Mouse (Mus musculus) layer of hippocampus, postnatal 14 days (tissue): ENCODE measurements around the gene Ube2e3. TPM values are rescaled to one million over a fixed set of nuclear protein-coding genes. Genes with fewer than 3 reads are reported as not detected.
A peak's percentile ranks its signal among the peaks of the same experiment; 100 is the strongest.

Source experiments
- DNase-seq, 2 experiments: peaks; one replicate each; pipeline ENCODE4 v3.0.0; 2021 to 2022; ENCODE audit warnings: low spot score in 2 of 2, mixed read lengths in 1 of 2
- long read RNA-seq, 2 experiments: library from polyadenylated mRNA; stranded (forward); transcript quantifications; one replicate each; pipeline ENCODE4 v2.0.0; 2021
- total RNA-seq, 2 experiments: library from RNA; stranded (reverse); gene quantifications; 2 replicates each; pipeline ENCODE4 v1.2.3; 2021

The Ube2e3 gene
- total RNA-seq, result 100 to 1,000 TPM; 106 to 115 TPM
- long read RNA-seq, experiment 1, transcript Ube2e3-201 (6 exons, 2,249 nt), result major isoform, 93 of 105 reads
- long read RNA-seq, experiment 1, transcript Ube2e3-202 (6 exons, 1,235 nt), result minor isoform, 5 of 105 reads
- long read RNA-seq, experiment 1, partial matches to known transcripts, result 1 of 105 reads
- long read RNA-seq, experiment 1, other reads (novel, unspliced or antisense), result 5 of 105 reads
- long read RNA-seq, experiment 2, transcript Ube2e3-201 (6 exons, 2,249 nt), result major isoform, 136 of 160 reads
- long read RNA-seq, experiment 2, transcript Ube2e3-202 (6 exons, 1,235 nt), result minor isoform, 9 of 160 reads
- long read RNA-seq, experiment 2, partial matches to known transcripts, result 2 of 160 reads
- long read RNA-seq, experiment 2, other reads (novel, unspliced or antisense), result 13 of 160 reads

DNA sequence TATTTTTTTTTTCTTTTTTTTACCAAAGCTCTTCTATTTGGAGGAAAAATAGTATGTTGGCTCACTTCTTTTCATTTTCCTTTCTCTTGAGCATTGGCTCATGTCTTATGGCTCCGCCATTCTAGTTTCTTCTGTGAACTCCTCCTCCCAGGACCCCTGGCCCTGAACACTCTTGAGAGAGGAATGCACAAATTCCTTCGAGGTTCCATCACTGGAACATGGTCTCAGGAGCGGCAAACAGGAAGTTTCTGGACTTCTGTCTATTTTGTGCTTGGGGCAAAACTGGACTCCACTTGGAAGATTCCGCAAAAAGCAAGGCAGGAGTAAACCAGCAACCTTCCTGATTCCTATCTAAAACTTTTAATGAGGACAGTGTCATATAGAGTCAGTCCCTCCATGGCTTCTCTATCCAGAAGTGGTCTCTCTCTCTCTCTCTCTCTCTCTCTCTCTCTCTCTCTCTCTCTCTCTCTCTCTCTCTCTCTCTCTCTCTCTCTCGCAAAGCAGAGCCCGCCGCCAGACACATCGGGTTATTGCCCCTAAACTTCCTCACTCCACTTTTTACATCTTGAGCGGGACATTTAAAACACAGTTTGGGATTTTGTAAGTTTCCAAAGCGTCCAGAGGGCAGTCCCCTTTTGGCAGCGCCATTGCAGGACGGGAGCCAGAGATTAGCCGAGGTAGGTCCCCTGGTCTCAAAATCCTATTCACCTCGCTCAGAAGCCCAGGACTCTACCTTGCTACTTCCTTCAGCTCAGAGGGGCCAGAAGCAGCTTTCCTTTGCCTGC, at the start of gene Ube2e3:
Gene Ube2e3, plus strand, starts transcription at position 399 of the 785 bp plus-strand sequence.
- no peak for DNase-seq

- no peak for DNase-seq
Measured at GRCm38 (mm10) chr2:78829887-78830286, 38.0 kb upstream of the Ube2e3 start.

GRCm38 (mm10) chr2:78841494-78842224, 26.3 kb upstream of the Ube2e3 start:
- DNase-seq, result no peak

GRCm38 (mm10) chr2:78844365-78844764, 23.6 kb upstream of the Ube2e3 start:
- no peak for DNase-seq

DNA sequence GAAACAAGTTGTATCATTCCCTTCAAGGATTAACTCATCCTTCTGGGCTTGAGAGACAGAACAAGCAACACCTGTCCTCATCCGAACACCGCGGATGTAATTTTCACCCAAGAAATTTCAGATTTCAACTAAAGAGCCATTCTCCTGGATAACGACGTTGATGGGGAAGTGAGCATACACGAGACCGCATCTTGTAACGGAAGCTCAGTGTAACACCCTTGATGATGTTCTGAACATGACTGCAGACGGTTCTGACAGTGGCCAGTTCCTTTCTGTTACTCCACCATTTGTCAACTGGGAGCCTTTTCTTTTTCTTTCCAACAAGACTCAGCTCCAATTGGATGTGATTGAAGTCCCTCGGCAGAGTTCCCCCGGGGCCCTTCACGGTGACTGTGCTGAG, 22.6 kb upstream of the Ube2e3 start:
- DNase-seq, result no peak

DNA sequence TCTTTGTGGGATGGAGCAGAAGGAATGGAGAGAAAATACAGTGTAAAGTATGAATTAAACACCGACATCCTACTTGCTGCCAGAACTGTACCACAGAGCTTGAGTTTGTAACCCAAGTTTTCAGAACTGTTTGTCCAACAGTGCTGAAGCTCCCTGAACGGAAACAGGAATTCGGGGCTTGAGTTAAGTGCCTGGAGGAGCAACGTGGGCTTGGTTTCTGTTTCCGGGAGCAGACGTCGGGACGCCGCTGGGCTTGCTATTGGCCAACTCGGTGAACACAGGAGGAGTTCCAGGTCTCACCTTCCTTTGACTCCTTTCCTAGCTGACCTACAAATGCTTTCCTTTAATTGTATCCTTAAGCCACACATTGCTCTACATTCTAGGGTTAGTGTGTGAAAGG, 22.2 kb upstream of the Ube2e3 start:
- no peak for DNase-seq

- DNase-seq, result no peak
Measured at GRCm38 (mm10) chr2:78854315-78854714, 13.6 kb upstream of the Ube2e3 start.

DNA sequence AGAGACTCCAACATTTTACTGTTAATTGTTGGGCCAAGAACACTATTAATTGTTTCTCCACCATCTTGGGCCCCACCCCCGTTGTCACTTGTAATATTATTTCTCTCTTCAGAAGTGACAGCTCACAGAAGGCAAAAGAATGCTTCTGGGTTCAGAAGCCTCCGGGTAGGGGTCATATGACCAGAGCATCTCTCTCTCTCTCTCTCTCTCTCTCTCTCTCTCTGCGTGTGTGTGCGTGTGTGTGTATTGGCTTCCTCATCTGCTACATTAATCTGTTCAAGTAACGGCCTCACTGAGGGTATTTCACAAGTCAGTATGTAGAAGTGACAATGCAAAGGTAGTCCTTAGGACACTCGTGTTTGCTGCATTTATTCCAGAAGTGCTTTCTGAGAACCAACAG, 9.3 kb upstream of the Ube2e3 start:
- no peak for DNase-seq

DNA sequence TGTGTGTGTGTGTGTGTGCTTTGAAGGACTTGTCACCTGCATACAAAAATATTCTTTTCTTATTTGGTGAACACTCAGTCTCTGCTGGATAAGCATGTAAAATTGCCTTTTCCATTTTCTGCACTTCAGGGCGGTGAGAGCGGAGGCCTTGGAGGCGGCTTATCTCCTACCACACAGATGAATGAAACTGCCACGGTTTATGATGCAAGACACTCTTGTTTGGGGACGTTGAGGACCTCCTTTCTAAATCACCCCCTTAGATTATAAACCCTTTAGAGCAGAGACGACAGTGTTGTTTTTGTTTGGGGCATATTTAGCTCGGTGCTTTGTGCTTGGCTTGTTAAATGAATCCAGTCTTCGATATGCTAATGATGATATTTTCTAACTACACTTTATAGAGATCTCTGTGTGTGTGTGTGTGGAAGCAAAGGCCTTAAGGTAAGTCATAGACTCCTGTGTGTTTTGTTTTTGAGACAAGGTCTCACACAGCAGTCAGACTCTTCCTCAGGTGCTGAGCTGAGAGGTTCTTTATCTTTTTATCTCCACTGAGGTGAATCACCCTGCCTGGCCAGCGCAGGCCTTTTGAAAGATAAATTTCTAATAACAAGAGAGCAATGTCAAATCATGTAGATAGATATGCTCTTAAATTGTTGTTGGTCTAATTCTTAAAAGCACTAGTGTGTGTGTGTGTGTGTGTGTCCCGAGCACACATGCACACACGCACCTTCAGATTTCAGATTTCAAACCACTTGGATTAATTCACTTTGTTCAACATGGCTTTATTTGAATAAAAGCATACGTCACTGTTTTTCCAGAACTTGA, 8.4 kb upstream of the Ube2e3 start:
- DNase-seq, result no peak

DNA sequence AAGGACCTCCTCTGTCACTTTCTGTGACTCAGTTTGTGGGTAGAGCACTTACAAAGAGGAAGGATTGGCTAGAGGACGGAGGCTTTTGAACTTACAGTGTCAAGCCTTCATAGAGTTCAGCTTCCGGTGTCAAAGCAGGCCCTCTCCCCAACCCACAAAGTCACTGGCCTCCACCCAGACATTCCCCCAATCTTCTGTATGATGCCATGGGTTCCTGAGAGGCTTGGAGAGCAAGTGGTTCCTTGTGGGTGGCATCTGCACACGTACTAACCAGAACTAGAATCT, 7.9 kb upstream of the Ube2e3 start:
- no peak for DNase-seq

- DNase-seq, result no peak
Measured at GRCm38 (mm10) chr2:78864116-78864515, 3.8 kb upstream of the Ube2e3 start.

DNA sequence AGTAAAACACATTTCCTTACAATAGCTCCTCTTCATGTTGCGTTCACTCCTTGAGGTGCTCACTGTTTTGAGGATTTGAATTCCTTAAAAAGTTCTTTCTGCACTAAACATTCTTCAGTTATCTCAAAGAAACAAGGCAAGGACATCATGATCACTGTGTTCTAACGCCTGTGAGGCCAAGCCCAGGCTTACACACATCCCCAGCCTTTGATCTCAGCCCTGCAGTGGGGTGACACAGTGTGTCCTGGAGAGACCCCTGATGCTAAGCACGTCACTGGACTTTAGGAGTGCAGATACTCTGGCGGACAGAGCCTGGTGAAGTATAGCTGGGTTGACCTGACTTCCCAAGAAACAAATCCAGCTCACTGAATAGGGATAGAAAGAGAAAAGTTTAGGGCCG, 3.1 kb upstream of the Ube2e3 start:
- no peak for DNase-seq

DNA sequence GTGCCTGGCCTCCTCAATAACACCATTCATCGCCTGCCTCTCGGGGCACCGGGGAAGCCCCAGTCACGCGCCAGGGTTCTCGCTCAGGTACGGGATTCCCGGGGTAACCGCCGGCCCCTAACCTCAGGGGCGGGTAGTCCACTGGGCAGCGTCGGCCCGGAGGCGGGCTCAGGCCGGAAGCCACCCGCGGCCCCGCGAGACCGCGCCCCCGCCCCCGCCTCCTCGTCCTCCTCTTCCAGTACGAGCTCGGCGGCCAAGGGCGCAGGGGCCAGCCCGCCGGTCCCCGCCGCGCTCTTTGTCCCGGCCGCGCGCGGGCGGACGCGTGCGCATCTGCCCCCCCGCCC, 559 bp downstream of the Ube2e3 start:
- peak; percentile 52 to 69 for DNase-seq

DNA sequence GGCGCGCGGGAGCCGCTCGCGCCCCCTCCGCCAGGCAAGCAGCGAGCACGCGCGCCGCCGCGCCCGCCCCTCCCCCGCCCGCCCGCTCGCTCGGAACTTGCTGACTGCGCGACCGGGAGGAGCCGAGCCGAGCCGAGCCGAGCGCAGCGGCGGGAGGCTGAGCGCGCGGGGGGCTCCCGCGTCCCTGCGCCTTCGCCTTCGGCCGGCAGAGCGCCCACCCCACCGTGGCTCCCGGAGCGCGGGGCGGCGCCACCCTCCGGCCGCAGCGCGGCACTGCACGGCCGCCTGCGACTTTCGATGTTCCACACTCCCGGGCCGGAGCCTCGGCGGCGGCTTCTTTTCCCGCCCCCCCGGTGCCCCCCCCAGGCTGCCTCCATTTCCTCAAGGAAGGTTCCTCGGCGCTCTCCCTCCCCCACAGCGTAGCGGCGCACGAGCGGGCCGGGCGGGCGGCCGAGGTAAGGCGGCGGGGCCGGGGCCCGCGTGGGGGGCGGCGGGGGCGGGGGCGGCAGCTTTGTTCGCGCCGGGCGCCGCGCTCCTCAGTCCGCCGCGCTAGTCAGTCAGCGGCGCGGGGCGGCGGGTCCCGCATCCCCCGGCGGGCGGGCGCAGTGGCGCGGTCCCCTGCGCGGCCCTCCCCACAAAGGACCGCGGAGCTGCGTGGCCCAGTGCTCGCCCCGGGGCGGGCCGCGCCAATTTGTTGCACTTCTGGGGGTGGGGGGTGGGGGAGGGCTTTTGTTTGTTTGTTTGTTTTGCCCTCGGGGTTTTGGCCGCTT, 1.2 kb downstream of the Ube2e3 start:
- peak; percentile 90 to 91 for DNase-seq

- peak; percentile 32 to 47 for DNase-seq
Measured at GRCm38 (mm10) chr2:78869721-78870442, 2.0 kb downstream of the Ube2e3 start.

DNA sequence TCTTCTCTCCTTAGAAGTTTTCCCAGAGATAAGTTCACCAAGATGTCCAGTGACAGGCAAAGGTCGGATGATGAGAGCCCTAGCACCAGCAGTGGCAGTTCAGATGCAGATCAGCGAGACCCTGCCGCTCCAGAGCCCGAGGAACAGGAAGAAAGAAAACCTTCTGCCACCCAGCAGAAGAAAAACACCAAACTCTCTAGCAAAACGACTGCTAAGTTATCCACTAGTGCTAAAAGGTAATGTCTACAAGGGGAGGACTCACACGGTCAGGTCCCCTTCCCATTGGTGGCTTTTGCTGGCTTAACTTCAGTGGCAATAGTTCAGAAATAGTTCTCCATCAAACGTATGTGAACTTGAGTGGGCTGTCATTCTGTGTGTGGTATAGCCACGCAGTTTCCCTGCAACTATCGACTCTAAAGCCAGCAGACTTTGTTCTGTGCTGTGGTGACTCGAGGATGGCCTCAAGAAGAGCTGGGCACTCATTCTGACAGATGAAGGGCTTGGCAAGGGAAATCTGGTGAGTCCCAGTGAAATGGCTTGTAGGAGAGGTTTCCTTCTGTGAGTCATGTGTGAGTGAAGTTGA, 2.6 kb downstream of the Ube2e3 start:
- DNase-seq, result peak; percentile 9 to 25

GRCm38 (mm10) chr2:78871971-78872860, 4.3 kb downstream of the Ube2e3 start:
- peak; percentile 13 to 56 for DNase-seq

DNA sequence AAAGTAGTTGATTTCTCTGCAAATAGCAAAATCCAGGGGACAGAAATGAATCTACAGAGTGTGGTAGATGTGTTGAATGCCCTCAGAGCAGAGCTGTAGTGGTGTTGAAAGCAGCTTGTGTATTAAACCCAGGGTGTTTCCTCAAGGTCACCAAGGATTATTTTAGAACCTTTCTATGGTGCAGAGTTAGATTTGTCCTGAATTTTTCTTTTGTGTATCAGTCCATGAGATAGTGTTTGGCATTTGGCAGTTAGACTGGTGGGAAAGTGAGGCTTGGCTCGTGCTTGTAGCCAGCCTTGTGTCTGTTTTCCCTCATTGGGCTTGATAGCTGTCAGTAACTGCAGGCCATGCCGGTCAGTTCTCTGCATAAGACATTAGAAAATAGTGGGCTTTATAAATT, 6.0 kb downstream of the Ube2e3 start:
- DNase-seq, result no peak
